Mouse (Mus musculus) heart, postnatal 14 days (tissue): Measurements from ENCODE around the gene Capn11. TPM values are rescaled to one million over a fixed set of nuclear protein-coding genes. Genes with fewer than 3 reads are reported as not detected.
A peak's percentile ranks its signal among the peaks of the same experiment; 100 is the strongest.

ENCODE experiments used
- DNase-seq, 2 experiments: peaks; one replicate each; pipeline ENCODE4 v3.0.0; 2021 to 2022
- intact Hi-C: fragments of 180-260 bp; cut with DNase I; formaldehyde crosslinking; loops from one replicate; pipeline ENCODE4 v1.15.1; 2025
- total RNA-seq, 2 experiments: library from RNA; stranded (reverse); gene quantifications; 2 replicates each; pipeline ENCODE4 v1.2.3; 2021

The Capn11 gene
- total RNA-seq, 2 experiments from 2014 or later, result 0.81 to 0.98 TPM

DNA sequence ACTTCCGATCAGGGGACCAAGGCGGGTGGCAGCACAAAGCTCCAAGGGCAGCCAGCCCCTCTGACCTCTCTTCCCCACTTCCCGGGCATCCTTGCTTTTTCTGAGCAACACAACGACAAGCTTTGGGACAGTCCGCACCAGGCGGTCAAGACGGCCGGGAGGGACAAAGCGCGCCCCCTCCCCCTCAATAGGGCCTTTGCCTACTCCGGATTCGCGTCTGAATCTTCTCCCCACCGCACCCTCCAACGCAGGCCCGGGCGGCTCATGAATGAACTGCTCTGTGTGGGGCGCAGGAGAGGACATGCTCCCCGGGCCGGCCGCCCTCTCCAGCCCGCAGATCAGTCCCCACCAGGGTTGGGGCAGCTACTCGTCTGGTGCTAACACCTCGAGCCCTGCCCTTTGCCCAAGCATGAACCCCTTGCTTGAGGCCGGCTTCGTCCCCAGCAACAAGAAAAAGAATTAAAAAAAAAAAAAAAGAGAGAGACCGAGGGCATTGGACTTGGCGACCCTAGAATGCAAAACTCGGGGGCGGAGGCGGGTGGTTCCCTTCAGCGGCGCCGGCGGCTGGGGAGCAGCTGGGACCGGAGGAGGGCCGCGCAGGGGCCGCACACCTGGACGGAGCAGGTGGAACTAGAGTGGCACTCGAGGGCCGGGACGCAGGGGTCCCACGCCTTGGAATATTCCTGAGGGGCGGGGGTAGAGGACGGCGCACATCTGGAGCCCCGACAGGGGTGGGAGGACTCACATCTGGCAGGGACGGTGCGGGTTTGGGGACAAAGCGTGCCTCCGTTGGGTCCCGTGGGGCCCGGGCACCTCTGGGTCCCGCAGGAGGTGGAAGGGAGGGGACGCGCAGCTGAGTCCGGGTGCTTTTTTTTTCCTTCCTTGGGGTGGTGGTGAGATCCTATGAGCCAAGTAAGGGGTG lies 26.3 kb upstream of the Capn11 start:
- peak; percentile 51 to 64 for DNase-seq
- intact Hi-C loops, result no loop called here

DNA sequence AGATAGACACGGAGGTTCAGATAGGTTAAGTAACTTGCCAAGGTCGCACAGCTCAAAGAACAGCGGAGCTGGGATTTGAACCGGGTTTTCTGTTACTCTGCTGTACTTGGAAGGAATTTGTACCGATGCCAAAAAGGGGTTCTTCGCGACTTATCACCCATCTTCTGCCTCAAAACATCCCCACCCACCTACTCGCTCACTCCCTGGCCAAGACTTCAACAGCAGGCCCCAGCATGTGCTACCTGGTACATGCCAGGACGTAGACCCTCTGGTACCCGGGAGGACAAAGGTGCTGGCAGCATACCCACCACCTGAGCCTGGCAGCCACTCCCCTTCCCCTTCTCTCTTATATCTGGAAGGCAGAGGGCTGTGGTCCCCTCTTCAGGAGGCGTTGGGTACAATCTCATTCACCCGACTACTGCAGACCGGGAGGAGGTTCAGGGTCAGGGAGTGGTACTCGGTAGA lies 25.6 kb upstream of the Capn11 start:
- intact Hi-C loops, result no loop called here
- no peak for DNase-seq

DNA sequence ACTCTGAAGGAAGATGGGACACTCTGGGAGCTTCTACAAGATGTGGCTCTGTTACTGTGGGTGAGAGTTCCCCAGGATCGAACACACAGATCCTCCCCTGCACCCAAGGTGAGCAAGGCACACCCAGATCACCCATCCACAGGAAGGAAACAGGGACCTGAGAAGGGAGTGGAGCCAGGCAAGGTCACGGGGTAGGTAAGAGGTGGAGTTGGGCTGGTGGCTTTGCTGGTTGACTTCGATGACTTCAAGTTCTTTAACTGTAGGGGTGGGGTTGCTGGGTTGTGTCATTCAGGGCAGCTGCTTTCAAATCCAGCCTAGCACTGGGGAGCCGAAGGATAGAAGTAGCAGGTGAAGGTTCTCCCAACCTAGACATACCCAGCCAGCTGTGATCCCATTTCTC lies 23.7 kb upstream of the Capn11 start:
- intact Hi-C loops, result no loop called here
- no peak for DNase-seq

DNA sequence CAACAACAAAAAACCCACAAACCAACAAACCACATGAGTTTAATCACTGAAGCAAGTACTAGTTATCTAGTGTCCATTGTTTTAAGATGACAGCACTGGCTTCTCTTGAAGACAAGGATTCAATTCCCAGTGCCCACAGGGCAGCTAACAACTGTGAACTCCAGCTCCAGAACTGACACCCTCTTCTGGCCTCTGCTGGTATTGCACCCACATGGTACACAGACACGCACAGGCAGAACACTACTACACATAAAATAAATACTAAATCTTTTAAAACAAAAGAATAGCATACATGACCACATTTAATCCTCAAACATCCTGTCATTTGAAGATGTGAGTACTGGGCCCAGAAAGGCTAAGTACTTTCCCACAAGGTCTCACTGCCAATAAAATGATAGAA lies 22.5 kb upstream of the Capn11 start:
- no peak for DNase-seq
- intact Hi-C loops, result no loop called here

DNA sequence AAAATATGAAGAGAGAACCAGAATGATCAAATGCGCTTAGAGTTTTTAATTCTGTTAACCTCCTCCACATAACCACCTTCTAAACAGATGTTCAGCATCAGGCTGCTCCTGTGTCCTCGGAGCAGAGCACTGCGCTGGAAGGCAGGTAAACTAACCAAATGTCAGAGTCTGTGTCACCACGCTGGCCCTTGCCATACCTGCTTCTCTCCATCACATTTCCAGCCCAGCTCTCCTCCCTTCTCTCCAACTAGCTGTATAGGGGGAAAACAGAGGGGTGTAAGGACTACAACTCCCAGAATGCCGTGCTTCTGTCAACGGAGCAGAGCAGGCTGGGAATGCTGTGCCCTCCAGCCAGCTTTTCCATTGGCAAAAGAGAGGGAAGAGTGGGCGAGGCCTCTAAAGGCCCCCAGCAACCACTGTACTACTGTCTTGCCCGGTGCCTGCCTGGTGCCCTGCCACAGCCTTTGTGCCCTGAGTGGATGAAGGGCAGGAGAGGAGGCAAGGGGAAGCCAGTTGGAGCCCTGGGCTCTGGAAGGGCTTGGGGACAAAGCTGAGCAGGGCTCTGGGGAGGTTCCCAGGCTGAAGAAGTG lies 21.4 kb upstream of the Capn11 start:
- intact Hi-C loops, result no loop called here

DNA sequence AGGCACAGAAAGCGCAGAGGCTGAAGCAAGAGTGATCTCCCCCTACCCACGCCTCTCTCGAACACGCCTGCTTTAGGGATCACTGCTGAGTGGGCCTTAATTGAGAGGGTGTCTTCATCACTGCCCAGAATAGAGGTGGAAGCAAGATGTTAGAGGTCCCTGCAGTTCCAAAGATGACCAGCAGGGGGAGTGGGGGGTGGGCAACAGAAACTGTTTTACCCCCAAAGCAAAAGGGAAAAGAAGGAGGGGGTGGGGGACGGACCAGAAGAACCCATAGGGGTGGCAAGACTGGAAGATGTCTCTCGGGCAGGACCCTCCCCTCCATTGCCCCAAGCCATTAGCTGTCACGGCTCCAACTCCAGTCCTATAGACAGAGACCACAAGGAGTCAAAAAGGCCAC lies 19.0 kb upstream of the Capn11 start:
- peak; percentile 70 to 84 for DNase-seq
- intact Hi-C loops, result loop anchor here (1.0 kb wide), 1 partner anchor 40 kb away; no protein-coding TSS in a partner anchor

More for the DNA sequence above, 21.4 kb upstream of the Capn11 start:
- peak; percentile 48 to 69 for DNase-seq

DNA sequence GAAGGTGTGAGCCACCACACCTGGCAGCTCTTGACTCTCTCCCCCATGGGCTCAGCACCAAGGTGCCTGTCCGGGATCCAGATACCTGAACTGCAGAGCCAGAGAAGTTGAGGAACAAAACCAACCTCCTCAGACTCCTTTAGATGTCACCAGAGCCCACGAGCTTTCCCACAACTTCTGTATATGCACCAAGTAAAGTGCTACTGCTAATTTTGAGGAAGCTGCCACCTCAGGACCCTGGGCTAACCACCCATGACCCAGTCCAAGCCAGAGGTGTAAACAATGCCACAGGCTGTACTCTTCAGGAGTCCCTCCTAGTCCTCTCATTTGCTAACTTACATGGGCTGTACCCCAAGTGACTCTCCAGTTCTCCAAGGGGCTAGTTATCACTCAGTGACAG lies 13.5 kb upstream of the Capn11 start:
- DNase-seq, result no peak

DNA sequence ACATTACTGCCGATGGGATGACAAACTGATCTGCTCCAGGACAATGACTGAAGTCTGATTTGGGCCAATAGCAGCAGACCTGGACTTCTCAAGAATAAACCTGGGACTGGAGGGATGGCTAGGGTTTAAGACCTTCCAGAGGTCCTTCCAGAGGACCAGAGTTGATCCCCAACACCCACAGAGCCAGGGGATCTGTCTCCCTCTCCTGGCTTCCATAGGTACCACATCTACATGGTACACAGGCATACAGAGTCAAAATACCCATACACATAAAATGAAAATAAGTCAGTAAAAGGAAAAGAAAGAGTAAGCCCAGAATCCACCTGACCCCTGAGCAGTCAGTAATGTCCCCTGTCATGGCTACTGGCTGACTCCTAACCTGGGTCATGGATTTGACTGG lies 12.7 kb upstream of the Capn11 start:
- intact Hi-C loops, result no loop called here
- no peak for DNase-seq

More for the DNA sequence above, 13.5 kb upstream of the Capn11 start:
- intact Hi-C loops, result no loop called here

DNA sequence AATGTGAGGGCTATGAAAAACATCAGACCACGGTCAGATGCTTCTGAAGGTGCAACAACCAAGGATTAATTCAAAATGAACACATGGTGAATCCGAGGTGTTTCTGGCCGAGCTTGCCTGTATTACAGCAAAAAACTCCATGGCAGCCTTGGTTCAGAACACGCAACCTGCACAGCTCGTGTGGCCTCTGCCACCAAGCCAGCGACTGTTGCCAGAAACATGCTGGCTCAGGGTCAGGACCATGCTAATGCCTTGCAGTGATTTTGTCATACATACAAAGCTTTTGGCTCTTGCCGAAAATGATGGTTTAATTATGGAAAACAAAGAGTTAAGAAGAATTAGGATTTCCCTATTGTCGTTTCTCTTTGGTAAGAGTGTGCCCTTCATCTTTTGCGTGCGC lies 8.9 kb upstream of the Capn11 start:
- intact Hi-C loops, result no loop called here
- no peak for DNase-seq

DNA sequence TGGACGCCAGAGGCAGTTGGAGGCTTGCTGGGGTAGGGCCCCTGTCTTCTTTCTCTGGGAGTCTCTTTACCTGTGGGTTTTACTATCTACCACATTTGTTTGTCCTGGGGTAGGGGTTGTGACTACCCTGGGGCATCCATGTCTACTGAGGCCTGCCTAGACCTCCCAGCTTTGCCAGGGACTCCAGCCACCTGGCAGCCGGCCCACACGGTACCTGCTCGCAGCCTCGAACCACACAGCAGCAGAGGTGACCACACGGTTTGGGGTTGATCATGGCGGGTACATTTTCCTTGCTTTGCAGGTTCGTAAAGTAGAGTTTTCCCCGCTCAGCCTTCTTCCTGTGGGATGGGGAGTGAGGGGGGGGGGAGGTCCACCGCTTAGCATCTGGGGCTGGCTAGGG lies 8.4 kb upstream of the Capn11 start:
- intact Hi-C loops, result no loop called here
- DNase-seq, result no peak

DNA sequence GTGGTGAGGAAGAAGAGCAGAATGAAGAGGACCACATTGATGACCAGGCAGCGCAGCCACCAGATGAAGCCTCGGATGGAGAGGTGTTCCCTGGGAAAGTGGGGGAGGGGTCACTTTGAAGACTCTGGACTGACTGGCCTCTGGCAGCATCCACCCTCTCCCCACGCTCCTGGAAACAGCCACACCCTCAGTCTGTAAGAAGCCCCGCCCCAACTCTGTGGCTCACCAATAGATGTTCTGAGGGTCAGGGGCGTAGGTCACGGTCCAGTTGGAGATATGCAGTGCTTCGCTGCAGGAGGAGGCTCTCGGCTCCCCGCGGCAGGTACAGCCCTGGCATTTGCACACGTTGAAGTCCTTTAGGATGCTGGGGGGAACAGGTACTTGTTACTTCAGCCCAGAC lies 7.0 kb upstream of the Capn11 start:
- intact Hi-C loops, result no loop called here
- DNase-seq, result no peak

DNA sequence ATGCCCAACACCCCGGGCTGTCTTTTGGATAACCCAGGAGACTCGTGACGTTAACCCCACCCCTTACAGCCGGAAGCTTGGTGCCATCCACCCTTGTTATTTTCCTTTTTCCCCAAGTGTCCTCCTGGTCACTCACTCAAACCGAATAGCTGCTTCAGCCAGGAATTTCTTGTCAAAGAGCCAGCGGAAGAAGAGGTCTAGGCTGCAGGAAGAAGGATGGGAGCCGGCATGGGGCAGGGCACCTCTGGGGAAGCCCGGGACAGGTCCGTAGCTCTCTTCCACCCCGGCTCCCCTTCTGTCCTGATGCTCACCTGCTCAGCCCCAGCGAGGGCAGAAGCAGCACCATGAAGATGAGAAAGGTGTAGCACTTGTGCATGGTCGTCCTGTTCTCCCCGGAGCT lies 5.5 kb upstream of the Capn11 start:
- intact Hi-C loops, result no loop called here
- DNase-seq, result no peak

DNA sequence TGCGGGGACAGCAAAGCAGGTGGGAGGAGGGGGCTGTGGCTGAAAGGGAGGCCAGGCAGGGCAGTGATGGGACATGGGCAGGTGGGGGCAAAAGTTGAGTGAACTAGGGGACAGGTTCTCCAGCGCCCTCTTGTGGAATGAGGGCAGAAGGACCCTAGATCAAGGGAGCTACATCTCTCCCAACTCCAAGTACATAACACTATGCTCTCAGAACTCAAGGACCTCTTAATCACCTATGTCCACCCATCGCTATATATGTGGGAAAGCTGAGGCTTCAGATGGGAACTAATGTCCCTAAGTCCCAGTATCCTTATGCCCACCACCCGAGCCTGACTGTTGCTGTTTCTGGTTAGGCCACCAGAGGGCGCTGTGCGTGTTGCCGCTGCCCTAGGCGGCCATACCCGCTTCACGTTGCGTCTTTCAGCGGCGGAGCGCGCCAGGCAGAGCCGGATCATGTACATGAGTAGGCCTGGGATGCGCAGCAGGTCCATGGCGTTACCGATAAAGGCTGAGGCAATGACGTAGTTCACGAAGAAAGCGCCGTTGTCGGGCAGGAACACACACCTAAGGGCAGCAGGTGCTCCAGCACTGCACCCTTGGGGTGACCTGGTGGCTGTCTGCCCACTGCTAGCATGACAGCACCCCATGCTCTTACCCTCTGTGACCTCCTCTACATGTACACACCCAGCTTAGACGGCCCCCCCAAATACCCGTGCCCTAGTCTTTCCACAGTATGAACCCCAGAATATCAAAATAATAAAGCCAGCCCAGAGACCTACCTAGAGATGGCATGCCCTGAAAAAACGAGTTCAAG lies 4.2 kb upstream of the Capn11 start:
- DNase-seq, result peak; percentile 76 to 87
- intact Hi-C loops, result no loop called here

DNA sequence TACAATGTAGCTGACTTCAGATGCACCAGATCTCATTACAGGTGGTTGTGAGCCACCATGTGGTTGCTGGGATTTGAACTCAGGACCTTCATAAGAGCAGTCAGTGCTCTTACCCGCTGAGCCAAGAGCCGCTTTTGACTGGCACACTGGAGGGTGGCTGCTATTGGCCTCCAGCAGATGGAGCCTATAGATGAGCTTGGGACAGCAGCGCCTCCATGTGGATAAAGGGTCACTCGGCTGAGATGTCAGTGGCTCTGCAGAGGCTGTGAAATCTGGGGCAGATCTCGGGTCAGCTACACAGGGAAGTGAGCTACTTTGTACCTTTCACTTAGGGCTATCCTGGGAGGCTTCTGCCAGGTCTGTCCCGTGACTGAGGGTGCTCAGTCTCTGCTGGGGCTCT lies 3.3 kb downstream of the Capn11 start:
- intact Hi-C loops, result no loop called here

DNA sequence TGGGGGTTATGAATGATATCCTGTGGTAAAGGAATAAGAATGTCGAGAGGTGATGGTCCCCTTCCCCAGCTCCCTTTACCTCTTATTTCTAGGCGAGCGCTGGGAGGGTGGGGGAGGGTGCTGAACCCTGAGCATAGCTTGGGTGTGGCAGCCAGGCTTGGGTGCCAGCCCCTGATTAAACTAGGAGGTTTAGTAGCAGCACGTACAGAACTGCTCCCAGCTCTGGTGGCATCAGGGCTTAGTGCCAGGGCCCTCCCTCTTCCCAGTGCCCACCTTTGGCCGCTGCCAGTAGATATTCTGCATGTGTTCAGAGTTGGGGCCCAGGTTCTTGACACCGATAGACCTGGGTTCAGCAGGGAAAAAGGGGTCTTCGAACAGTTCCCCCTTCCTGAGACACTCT lies 5.9 kb downstream of the Capn11 start:
- DNase-seq, result no peak

More for the DNA sequence above, 3.3 kb downstream of the Capn11 start:
- DNase-seq, result peak in 1 of 2 experiments; percentile 19

DNA sequence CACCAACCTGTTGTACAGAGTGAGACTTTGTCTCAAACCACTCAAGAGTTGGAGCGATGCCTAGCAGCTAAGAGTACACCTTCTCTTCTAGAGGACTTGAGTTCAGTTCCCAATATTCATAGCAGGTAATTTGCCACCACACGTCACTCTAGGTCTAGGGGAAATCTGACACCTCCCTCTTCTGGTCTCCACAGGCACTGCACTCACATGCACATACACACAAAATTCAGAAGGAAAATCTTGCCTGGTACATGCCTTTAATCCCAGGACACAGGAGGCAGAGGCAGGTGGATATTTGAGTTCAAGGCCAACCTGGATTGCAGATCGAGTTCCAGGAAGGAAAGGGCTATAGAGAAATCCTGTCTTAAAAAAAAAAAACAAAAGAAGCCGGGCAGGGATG lies 14.9 kb downstream of the Capn11 start:
- intact Hi-C loops, result loop anchor here (5.0 kb wide), 1 partner anchor 167 kb away; the partner anchor contains the start of gene Spats1
- no peak for DNase-seq

More for the DNA sequence above, 5.9 kb downstream of the Capn11 start:
- intact Hi-C loops, result no loop called here

DNA sequence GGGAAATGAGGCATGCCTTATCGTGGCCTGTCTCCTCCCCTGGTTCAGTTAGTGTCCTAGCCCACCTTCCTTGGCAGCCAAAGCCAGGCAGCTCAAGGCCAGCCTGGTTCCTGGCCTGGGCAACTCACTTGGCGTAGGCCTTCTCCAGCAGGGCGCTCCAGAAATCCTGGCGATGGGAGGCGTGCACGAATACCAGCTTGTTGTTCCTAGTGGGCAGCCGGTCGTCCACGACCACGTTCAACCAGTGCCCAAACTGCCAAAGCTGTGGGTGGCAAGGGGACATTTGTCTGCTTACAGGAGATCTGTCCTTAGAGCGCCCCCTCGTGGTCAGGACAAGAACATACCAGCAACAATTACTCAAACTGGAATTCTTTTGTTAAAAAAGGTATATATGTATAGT lies 16.4 kb downstream of the Capn11 start:
- intact Hi-C loops, result loop anchor here (2.0 to 5.0 kb wide), 2 partner anchors 62 to 165 kb away; partner anchors contain the start of gene Spats1
- DNase-seq, result peak; percentile 76 to 84

DNA sequence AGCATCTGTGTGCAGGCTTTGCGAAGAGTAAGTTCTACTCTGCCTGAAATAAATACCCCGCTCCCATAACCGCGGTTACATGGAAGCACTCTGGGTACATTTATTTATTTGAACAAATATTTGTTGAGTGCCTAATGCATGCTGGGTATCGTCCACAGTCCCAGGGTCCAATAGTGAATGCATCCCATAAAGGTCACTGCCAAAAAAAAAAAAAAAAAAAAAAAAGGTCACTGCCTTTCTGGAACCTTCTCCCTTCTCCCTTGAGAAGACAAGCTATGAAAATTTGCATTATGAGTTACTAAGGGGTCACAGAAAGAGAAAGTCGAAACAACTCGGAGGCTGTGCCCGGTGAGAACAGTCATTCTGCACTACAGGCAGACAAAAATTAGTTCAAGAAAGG lies 17.1 kb downstream of the Capn11 start:
- intact Hi-C loops, result loop anchor here (2.0 to 5.0 kb wide), 2 partner anchors 61 to 165 kb away; partner anchors contain the start of gene Spats1
- no peak for DNase-seq

DNA sequence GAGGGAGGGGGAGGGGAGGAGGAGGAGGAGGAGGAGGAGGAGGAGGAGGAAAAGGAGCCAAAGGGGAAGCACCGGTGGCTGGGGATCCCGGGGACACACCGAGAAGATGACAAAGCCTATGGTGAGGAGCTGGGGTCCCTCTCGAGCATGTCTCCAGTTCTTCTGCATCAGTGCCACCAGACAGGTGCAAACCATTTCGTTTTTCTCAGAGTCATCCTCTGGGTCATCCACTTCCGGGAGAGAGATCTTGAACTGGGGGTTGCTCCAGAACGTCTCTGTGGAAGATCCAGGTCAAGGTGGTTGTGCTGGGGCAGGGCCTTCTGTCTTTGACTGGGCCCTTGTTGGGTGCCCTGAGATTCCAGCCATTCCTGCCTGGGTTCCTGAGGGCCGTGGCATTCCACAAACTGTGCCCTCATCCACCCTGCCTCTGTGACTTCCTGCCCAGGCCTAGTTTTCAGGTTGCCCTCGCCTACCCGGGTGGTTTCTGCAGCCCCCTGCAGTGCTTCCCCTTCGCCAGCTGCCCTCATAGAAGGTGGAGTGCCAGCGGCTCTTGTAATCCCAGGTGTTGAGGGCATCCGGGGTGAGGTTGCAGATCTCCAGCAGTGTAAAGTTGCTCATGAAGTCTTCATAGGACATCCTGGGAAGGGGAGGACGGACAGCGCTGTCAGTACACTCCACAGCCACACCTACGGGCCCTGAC lies 20.4 kb downstream of the Capn11 start:
- intact Hi-C loops, result no loop called here
- no peak for DNase-seq

DNA sequence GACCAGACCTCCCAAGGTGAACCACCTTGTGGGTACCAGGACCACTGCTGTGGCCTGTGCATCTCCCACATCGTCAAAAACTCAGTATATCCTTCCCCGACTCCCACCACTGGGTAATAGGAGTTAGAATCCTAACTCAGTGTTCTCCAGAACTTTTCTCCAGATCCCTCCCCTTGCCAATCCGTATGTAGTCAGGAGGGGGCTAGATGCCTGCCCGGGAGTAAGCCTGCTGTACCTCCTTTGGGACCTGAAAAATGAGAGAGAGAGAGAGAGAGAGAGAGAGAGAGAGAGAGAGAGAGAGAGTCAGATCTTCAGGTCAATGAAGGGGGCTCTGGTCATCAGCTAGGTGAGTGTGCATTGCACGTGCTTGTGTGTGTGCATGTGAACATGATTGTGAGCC lies 25.1 kb downstream of the Capn11 start:
- intact Hi-C loops, result no loop called here

More for the DNA sequence above, 25.1 kb downstream of the Capn11 start:
- DNase-seq, result no peak
